Mouse (Mus musculus) forebrain, postnatal 0 days (tissue): ENCODE measurements around the gene Zfp78. TPM values are rescaled to one million over a fixed set of nuclear protein-coding genes. Genes with fewer than 3 reads are reported as not detected.

Experiments used
- ATAC-seq: fragments of 200-750 bp; cut with Nextera tagmentation; 2 replicates; pipeline ENCODE4 v1.8.0; 2017; ENCODE audit warnings: mild to moderate bottlenecking, moderate library complexity
- DNase-seq: peaks from one replicate; pipeline ENCODE4 v3.0.0-alpha.2; 2015
- H3K27ac ChIP-seq: fragments of 300-500 bp; sonication (generic); 2 replicates; pipeline ENCODE4 v1.5.1; 2014; ENCODE audit warnings: low read depth, mild to moderate bottlenecking, antibody characterized with exemption, low read length, moderate library complexity, mixed read lengths
- H3K27me3 ChIP-seq: fragments of 300-500 bp; sonication (generic); 2 replicates; pipeline ENCODE4 v1.6.1; 2014; ENCODE audit warnings: mild to moderate bottlenecking, low read length, mixed read lengths; ENCODE audit not compliant: insufficient read depth
- H3K36me3 ChIP-seq: fragments of 300-500 bp; sonication (generic); 2 replicates; pipeline ENCODE4 v1.6.1; 2014; ENCODE audit warnings: mild to moderate bottlenecking, moderate library complexity; ENCODE audit not compliant: insufficient read depth
- H3K4me1 ChIP-seq: fragments of 300-500 bp; sonication (generic); 2 replicates; pipeline ENCODE4 v1.6.1; 2014; ENCODE audit warnings: antibody characterized with exemption; ENCODE audit not compliant: insufficient read depth
- H3K4me2 ChIP-seq: fragments of 300-500 bp; sonication (generic); 2 replicates; pipeline ENCODE4 v1.6.1; 2014; ENCODE audit warnings: low read depth, mild to moderate bottlenecking, moderate library complexity
- H3K4me3 ChIP-seq: fragments of 300-500 bp; sonication (generic); 2 replicates; pipeline ENCODE4 v1.5.1; 2014; ENCODE audit warnings: low read depth, low read length, mixed read lengths
- H3K9ac ChIP-seq: fragments of 300-500 bp; sonication (generic); 2 replicates; pipeline ENCODE4 v1.6.1; 2014; ENCODE audit warnings: mild to moderate bottlenecking
- H3K9me3 ChIP-seq: fragments of 300-500 bp; sonication (generic); 2 replicates; pipeline ENCODE4 v1.6.1; 2016; ENCODE audit warnings: low read length
- CTCF ChIP-seq: sonication (generic); IDR thresholded peaks from 2 replicates; pipeline ENCODE4 v1.5.1; 2016; ENCODE audit warnings: antibody characterized with exemption, control low read depth, low read depth
- WGBS: fragments of 180-500 bp; shearing (Covaris S2); extraction: QIAGEN DNeasy Blood & Tissue Kit; methylation state at CpG from one replicate; pipeline ENCODE4 v1.1.7; 2014; 5-methylcytosine and 5-hydroxymethylcytosine counted together
- polyA plus RNA-seq: library from polyadenylated mRNA; unstranded; fragments of >200 nt; fragmentation: Nextera tagmentation; extraction: Ambion mirVana; gene quantifications from 2 replicates; pipeline ENCODE4 v1.2.1, GENCODE M21; 2015
- total RNA-seq: library from RNA; depleted of rRNA; stranded (reverse); fragments of >200 nt; gene quantifications from 2 replicates; pipeline ENCODE4 v1.2.3, GENCODE M21; 2014; rRNA removed

The Zfp78 gene
- total and polyA plus RNA-seq, 2 experiments from 2014 or later, result 3.3 to 4.5 TPM

- ATAC-seq, result no peak
- DNase-seq, result no peak
- 0 out of 2 replicates have a peak, but pooled peaks cover 3% of the 10 kb centered on the region for H3K36me3 ChIP-seq
- no peak overlapping the region for H3K4me2 ChIP-seq
- WGBS, result 90% methylated on average over 3 of the region's 3 CpGs
- H3K27me3 ChIP-seq, result no peaks in the 10 kb centered on the region
- no peak overlapping the region for H3K4me3 ChIP-seq
- H3K9ac ChIP-seq, result no peak overlapping the region
- H3K9me3 ChIP-seq, result no peaks in the 10 kb centered on the region
- no peak overlapping the region for H3K27ac ChIP-seq
- no peaks in the 10 kb centered on the region for H3K4me1 ChIP-seq
- no peak for TF ChIP-seq CTCF
These were observed 66.3 kb downstream of the Zfp78 start for GRCm38 (mm10) chr7:6429381-6429780.

- Histone ChIP-seq H3K9ac (no peak overlapping the region), H3K27me3 (no peaks in the 10 kb centered on the region), H3K4me1 (peaks cover 6% of the 10 kb centered on the region; the same call in 1 of the 2 replicates), H3K4me2 (no peak overlapping the region), H3K9me3 (no peaks in the 10 kb centered on the region), H3K36me3 (0 out of 2 replicates have a peak, but pooled peaks cover 3% of the 10 kb centered on the region), H3K27ac (no peak overlapping the region), H3K4me3 (no peak overlapping the region)
- ATAC-seq (no peak), DNase-seq (peak; percentile 21)
- 37% methylated on average over 2 of the region's 2 CpGs for WGBS
- peak; percentile 47; the same call in 1 of the 2 replicates for TF ChIP-seq CTCF
These were observed 67.3 kb downstream of the Zfp78 start for GRCm38 (mm10) chr7:6430342-6430741.

Other genes starting within 250 kb of the Zfp78 start
- 51.1 and 73.6 TPM in 2 replicates for gene Zfp787, start 207.3 kb upstream of the Zfp78 start, total RNA-seq
- gene Zfp787, start 207.3 kb upstream of the Zfp78 start, polyA plus RNA-seq, result 41.0 and 66.1 TPM in 2 replicates
- gene Zfp444, start 191.1 kb upstream of the Zfp78 start, total RNA-seq, result 76.9 and 81.7 TPM in 2 replicates
- gene Zfp444, start 191.1 kb upstream of the Zfp78 start, polyA plus RNA-seq, result 86.2 and 100 TPM in 2 replicates
- not detected in 2 replicates for gene Galp, start 166.2 kb upstream of the Zfp78 start, total RNA-seq
- gene Galp, start 166.2 kb upstream of the Zfp78 start, polyA plus RNA-seq, result not detected in 2 replicates
- not detected in 2 replicates for gene Zscan5b, start 141.0 kb upstream of the Zfp78 start, total RNA-seq
- not detected in 2 replicates for gene Zscan5b, start 141.0 kb upstream of the Zfp78 start, polyA plus RNA-seq
- gene Epp13, start 110.6 kb upstream of the Zfp78 start, total RNA-seq, result not detected in 2 replicates
- 0.40 and 0.44 TPM in 2 replicates for gene Epp13, start 110.6 kb upstream of the Zfp78 start, polyA plus RNA-seq
- gene Zfp667, start 76.7 kb upstream of the Zfp78 start, total RNA-seq, result 6.9 and 10.0 TPM in 2 replicates
- gene Zfp667, start 76.7 kb upstream of the Zfp78 start, polyA plus RNA-seq, result 9.9 and 13.1 TPM in 2 replicates
- gene Zfp583, start 32.0 kb upstream of the Zfp78 start, total RNA-seq, result 12.3 and 13.1 TPM in 2 replicates
- 11.7 and 13.2 TPM in 2 replicates for gene Zfp583, start 32.0 kb upstream of the Zfp78 start, polyA plus RNA-seq
- 5.8 and 7.8 TPM in 2 replicates for gene Gm3854, start 19.5 kb upstream of the Zfp78 start, total RNA-seq
- gene Gm3854, start 19.5 kb upstream of the Zfp78 start, polyA plus RNA-seq, result 1.5 and 4.6 TPM in 2 replicates
- 15.4 and 27.4 TPM in 2 replicates for gene Zfp28, start 20.0 kb downstream of the Zfp78 start, total RNA-seq
- gene Zfp28, start 20.0 kb downstream of the Zfp78 start, polyA plus RNA-seq, result 19.8 and 20.7 TPM in 2 replicates
- gene Smim17, start 35.4 kb downstream of the Zfp78 start, total RNA-seq, result 15.4 and 17.5 TPM in 2 replicates
- 3.7 and 3.9 TPM in 2 replicates for gene Smim17, start 35.4 kb downstream of the Zfp78 start, polyA plus RNA-seq
- 0.24 and 0.54 TPM in 2 replicates for gene Gm20715, start 47.0 kb downstream of the Zfp78 start, total RNA-seq
- gene Gm20715, start 47.0 kb downstream of the Zfp78 start, polyA plus RNA-seq, result not detected in 2 replicates
- 0.23 TPM in 1 of 2 replicates, not detected in the other for gene Olfr1344, start 75.4 kb downstream of the Zfp78 start, total RNA-seq
- 0.07 and 0.09 TPM in 2 replicates for gene Olfr1344, start 75.4 kb downstream of the Zfp78 start, polyA plus RNA-seq
- gene Olfr1336, start 92.9 kb downstream of the Zfp78 start, total RNA-seq, result not detected in 2 replicates
- not detected in 2 replicates for gene Olfr1336, start 92.9 kb downstream of the Zfp78 start, polyA plus RNA-seq
- gene Olfr1346, start 103.8 kb downstream of the Zfp78 start, total RNA-seq, result not detected in 2 replicates
- not detected in 2 replicates for gene Olfr1346, start 103.8 kb downstream of the Zfp78 start, polyA plus RNA-seq
- gene Olfr5, start 123.7 kb downstream of the Zfp78 start, total RNA-seq, result not detected in 2 replicates
- gene Olfr5, start 123.7 kb downstream of the Zfp78 start, polyA plus RNA-seq, result not detected in 2 replicates
- gene Olfr1347, start 136.5 kb downstream of the Zfp78 start, total RNA-seq, result not detected in 2 replicates
- gene Olfr1347, start 136.5 kb downstream of the Zfp78 start, polyA plus RNA-seq, result not detected in 2 replicates
- gene Olfr1348, start 145.5 kb downstream of the Zfp78 start, total RNA-seq, result not detected in 2 replicates
- not detected in 2 replicates for gene Olfr1348, start 145.5 kb downstream of the Zfp78 start, polyA plus RNA-seq
- not detected in 2 replicates for gene Olfr1349, start 159.7 kb downstream of the Zfp78 start, total RNA-seq
- gene Olfr1349, start 159.7 kb downstream of the Zfp78 start, polyA plus RNA-seq, result not detected in 2 replicates
- not detected in 2 replicates for gene Olfr1350, start 201.6 kb downstream of the Zfp78 start, total RNA-seq
- gene Olfr1350, start 201.6 kb downstream of the Zfp78 start, polyA plus RNA-seq, result not detected in 2 replicates